Mouse (Mus musculus): ENCODE results near the gene Spdl1. TPM values are rescaled to one million over a fixed set of nuclear protein-coding genes. Genes with fewer than 3 reads are reported as not detected.

Spdl1 gene
- polyA plus RNA-seq, 2 experiments = 12.6 to 15.5 TPM

DNA sequence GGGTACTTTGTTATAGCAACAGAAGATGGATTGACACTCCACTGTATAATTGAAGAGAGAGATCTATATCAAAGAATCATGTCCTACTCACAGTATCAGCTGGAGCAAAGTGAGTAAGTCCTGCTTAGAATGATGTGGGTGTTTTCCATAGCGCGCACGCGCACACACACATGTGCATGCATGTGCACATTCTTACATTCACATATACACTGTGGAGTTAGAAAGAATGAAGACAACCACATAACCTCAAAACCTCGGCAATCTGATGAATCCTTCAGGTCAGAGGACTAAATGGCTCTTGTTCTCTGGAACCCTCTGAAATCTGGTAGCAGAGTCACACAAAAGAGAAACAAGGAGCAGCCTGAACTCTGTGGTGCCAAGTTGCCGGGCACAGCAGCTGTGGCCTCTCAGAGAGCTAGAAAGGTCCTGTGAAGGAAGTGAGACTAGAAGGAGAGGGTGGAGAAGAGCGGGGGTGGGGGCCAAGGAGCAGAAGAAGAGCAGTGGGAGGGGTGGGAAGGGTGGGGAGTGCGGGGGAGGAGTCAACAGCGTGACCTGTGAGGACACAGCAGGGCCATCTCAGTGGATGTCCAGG is 60.0 kb downstream of the Spdl1 start:
- no peak for ATAC-seq (ENCODE audit: insufficient read depth)
- no peak for DNase-seq (ENCODE audit: low read depth in 3 of 3, low spot score in 3 of 3)
- no peaks in the 10 kb centered on the region for H3K9me3 ChIP-seq (ENCODE audit: control insufficient read depth, low read length)

GRCm38 (mm10) chr11:34771221-34771986 is 62.0 kb downstream of the Spdl1 start:
- 0 out of 2 replicates have a peak overlapping the region, but pooled peaks have one; percentile 13 for H3K4me2 ChIP-seq (ENCODE audit: low read depth)
- H3K27me3 ChIP-seq (ENCODE audit: control insufficient read depth, insufficient read depth, low read length) = no peaks in the 10 kb centered on the region
- no peaks in the 10 kb centered on the region for H3K36me3 ChIP-seq (replicated peaks; ENCODE audit: control insufficient read depth, insufficient read depth, low read depth)
- TF ChIP-seq CTCF (IDR thresholded peaks at IDR 0.05; ENCODE audit: low read depth) (no peak), EP300 (IDR thresholded peaks at IDR 0.05; ENCODE audit: low read depth) (no peak)
- no peak overlapping the region for H3K27ac ChIP-seq
- 18% methylated on average over 12 of the region's 12 CpGs for WGBS (ENCODE audit: insufficient replicate concordance)
- H3K9me3 ChIP-seq (ENCODE audit: control insufficient read depth, low read length) = no peaks in the 10 kb centered on the region
- no peak overlapping the region for H3K4me3 ChIP-seq (ENCODE audit: insufficient read depth in 1 of 2, low read depth in 2 of 2, low read length in 2 of 2)
- no peak overlapping the region for H3K9ac ChIP-seq (replicated peaks)
- no peak for DNase-seq (ENCODE audit: low read depth in 3 of 3, low spot score in 3 of 3)
- ATAC-seq (ENCODE audit: insufficient read depth) = no peak
- H3K4me1 ChIP-seq (replicated peaks; ENCODE audit: control insufficient read depth in 2 of 2, insufficient read depth in 2 of 2, low read length in 1 of 2) = peaks cover 0 to 8% of the 10 kb centered on the region in 2 experiments; a peak in 2 of 4 replicates

More for the DNA sequence above, 60.0 kb downstream of the Spdl1 start:
- Histone ChIP-seq H3K4me3 (ENCODE audit: insufficient read depth in 1 of 2, low read depth in 2 of 2, low read length in 2 of 2) (no peak overlapping the region), H3K36me3 (replicated peaks; ENCODE audit: control insufficient read depth, insufficient read depth, low read depth) (no peaks in the 10 kb centered on the region), H3K9ac (replicated peaks) (no peak overlapping the region), H3K4me2 (ENCODE audit: low read depth) (no peak overlapping the region), H3K27ac (no peak overlapping the region), H3K4me1 (replicated peaks; ENCODE audit: control insufficient read depth in 2 of 2, insufficient read depth in 2 of 2, low read length in 1 of 2) (peaks cover 0 to 8% of the 10 kb centered on the region in 2 experiments; a peak in 2 of 4 replicates), H3K27me3 (ENCODE audit: control insufficient read depth, insufficient read depth, low read length) (no peaks in the 10 kb centered on the region)
- TF ChIP-seq CTCF (IDR thresholded peaks at IDR 0.05; ENCODE audit: low read depth) (no peak), EP300 (IDR thresholded peaks at IDR 0.05; ENCODE audit: low read depth) (no peak)
- 68% methylated on average over 9 of the region's 9 CpGs for WGBS (ENCODE audit: insufficient replicate concordance)

- no peak overlapping the region for H3K9ac ChIP-seq (replicated peaks)
- H3K4me2 ChIP-seq (ENCODE audit: low read depth) = no peak overlapping the region
- 41% methylated on average over 4 of the region's 4 CpGs for WGBS (ENCODE audit: insufficient replicate concordance)
- DNase-seq (ENCODE audit: low read depth in 3 of 3, low spot score in 3 of 3) = no peak
- no peak overlapping the region for H3K27ac ChIP-seq
- no peaks in the 10 kb centered on the region for H3K9me3 ChIP-seq (ENCODE audit: control insufficient read depth, low read length)
- H3K4me3 ChIP-seq (ENCODE audit: insufficient read depth in 1 of 2, low read depth in 2 of 2, low read length in 2 of 2) = no peak overlapping the region
- H3K27me3 ChIP-seq (ENCODE audit: control insufficient read depth, insufficient read depth, low read length) = no peaks in the 10 kb centered on the region
- ATAC-seq (ENCODE audit: insufficient read depth) = no peak
- no peaks in the 10 kb centered on the region for H3K36me3 ChIP-seq (replicated peaks; ENCODE audit: control insufficient read depth, insufficient read depth, low read depth)
- TF ChIP-seq CTCF (IDR thresholded peaks at IDR 0.05; ENCODE audit: low read depth) = no peak
- TF ChIP-seq EP300 (IDR thresholded peaks at IDR 0.05; ENCODE audit: low read depth) = no peak
- peaks cover 0 to 8% of the 10 kb centered on the region in 2 experiments; a peak in 2 of 4 replicates for H3K4me1 ChIP-seq (replicated peaks; ENCODE audit: control insufficient read depth in 2 of 2, insufficient read depth in 2 of 2, low read length in 1 of 2)
Observed at GRCm38 (mm10) chr11:34770666-34771065, 62.8 kb downstream of the Spdl1 start.

- H3K4me2 ChIP-seq (ENCODE audit: low read depth) = no peak overlapping the region
- no peak overlapping the region for H3K9ac ChIP-seq (replicated peaks)
- H3K4me3 ChIP-seq (ENCODE audit: insufficient read depth in 1 of 2, low read depth in 2 of 2, low read length in 2 of 2) = no peak overlapping the region
- no peaks in the 10 kb centered on the region for H3K36me3 ChIP-seq (replicated peaks; ENCODE audit: control insufficient read depth, insufficient read depth, low read depth)
- WGBS (ENCODE audit: insufficient replicate concordance) = 75% methylated on average over 8 of the region's 8 CpGs
- no peak overlapping the region for H3K27ac ChIP-seq
- DNase-seq (ENCODE audit: low read depth in 3 of 3, low spot score in 3 of 3) (no peak), ATAC-seq (ENCODE audit: insufficient read depth) (no peak)
- TF ChIP-seq CTCF (IDR thresholded peaks at IDR 0.05; ENCODE audit: low read depth) (no peak), EP300 (IDR thresholded peaks at IDR 0.05; ENCODE audit: low read depth) (no peak)
- peaks cover 0 to 8% of the 10 kb centered on the region in 2 experiments; a peak in 2 of 4 replicates for H3K4me1 ChIP-seq (replicated peaks; ENCODE audit: control insufficient read depth in 2 of 2, insufficient read depth in 2 of 2, low read length in 1 of 2)
- H3K27me3 ChIP-seq (ENCODE audit: control insufficient read depth, insufficient read depth, low read length) = no peaks in the 10 kb centered on the region
- H3K9me3 ChIP-seq (ENCODE audit: control insufficient read depth, low read length) = no peaks in the 10 kb centered on the region
Observed at GRCm38 (mm10) chr11:34769946-34770345, 63.5 kb downstream of the Spdl1 start.

- TF ChIP-seq CTCF (IDR thresholded peaks at IDR 0.05; ENCODE audit: low read depth) (no peak), EP300 (IDR thresholded peaks at IDR 0.05; ENCODE audit: low read depth) (no peak)
- Histone ChIP-seq H3K4me3 (ENCODE audit: insufficient read depth in 1 of 2, low read depth in 2 of 2, low read length in 2 of 2) (no peak overlapping the region), H3K27me3 (ENCODE audit: control insufficient read depth, insufficient read depth, low read length) (no peaks in the 10 kb centered on the region), H3K4me1 (replicated peaks; ENCODE audit: control insufficient read depth in 2 of 2, insufficient read depth in 2 of 2, low read length in 1 of 2) (peaks cover 0 to 8% of the 10 kb centered on the region in 2 experiments; a peak in 2 of 4 replicates), H3K4me2 (ENCODE audit: low read depth) (no peak overlapping the region), H3K9me3 (ENCODE audit: control insufficient read depth, low read length) (no peaks in the 10 kb centered on the region), H3K36me3 (replicated peaks; ENCODE audit: control insufficient read depth, insufficient read depth, low read depth) (no peaks in the 10 kb centered on the region), H3K9ac (replicated peaks) (no peak overlapping the region), H3K27ac (no peak overlapping the region)
- WGBS (ENCODE audit: insufficient replicate concordance) = 76% methylated on average over 2 of the region's 2 CpGs
- DNase-seq (ENCODE audit: low read depth in 3 of 3, low spot score in 3 of 3) = no peak
- ATAC-seq (ENCODE audit: insufficient read depth) = no peak
Observed at GRCm38 (mm10) chr11:34769396-34769795, 64.0 kb downstream of the Spdl1 start.
